Mouse (Mus musculus): ENCODE results near the gene Tbc1d22a.

DNA sequence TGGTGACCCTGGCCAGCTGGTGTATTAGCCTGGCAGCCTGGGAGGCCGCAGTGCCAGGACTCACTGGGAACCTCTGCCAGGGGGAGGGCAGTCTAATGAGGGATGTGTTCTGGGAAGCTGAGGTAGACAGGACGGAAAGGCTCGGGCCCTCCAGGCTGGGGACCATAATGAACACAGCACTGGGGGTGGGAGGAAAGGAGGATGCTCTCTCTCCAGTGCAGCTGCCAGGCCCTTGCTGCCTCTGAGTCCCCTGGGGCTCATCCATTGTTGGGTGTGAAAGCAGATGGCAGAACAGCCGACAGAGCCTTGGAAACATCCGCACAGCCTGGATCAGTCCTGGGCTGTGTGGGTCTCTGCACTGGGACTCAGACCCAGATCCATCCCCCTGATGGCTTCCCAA lies 26.1 kb upstream of the Tbc1d22a start:
- TF ChIP-seq CTCF (IDR thresholded peaks at IDR 0.05; ENCODE audit: borderline replicate concordance, control insufficient read depth, extremely low read depth, insufficient read depth, low read length, poor library complexity) (no peak), POLR2A (IDR thresholded peaks at IDR 0.05; ENCODE audit: control insufficient read depth, extremely low read depth, insufficient read depth, low read length, poor library complexity) (no peak)

All from thymus, adult 2 months (tissue).